Mouse (Mus musculus): ENCODE data around the gene Fabp6. TPM values are rescaled to one million over a fixed set of nuclear protein-coding genes. Genes with fewer than 3 reads are reported as not detected.

Fabp6 gene
- total and polyA plus RNA-seq, 3 experiments: not detected

DNA sequence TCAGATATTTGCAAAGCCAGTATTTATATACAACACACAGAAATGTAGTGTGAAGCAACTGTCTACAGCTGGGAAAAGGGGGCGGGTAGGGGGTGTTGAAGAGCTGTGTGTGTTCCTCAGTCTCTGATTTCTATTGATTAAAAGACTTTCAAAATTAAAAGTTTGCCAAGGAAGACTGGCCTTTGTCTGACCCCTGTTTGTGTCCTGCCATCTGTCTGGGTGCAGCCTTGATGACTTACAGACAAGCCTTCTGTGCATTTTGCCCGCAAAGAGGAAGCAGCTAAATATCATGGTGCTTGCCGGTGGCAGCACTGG is 26.3 kb downstream of the Fabp6 start:
- Histone ChIP-seq H3K36me3 (replicated peaks in 1 of 2; ENCODE audit: control insufficient read depth in 1 of 2, insufficient read depth in 1 of 2, low read length in 1 of 2) (no peaks in the 10 kb centered on the region), H3K4me3 (replicated peaks in 1 of 3; ENCODE audit: low read depth in 2 of 3, low read length in 2 of 3, poor library complexity in 1 of 3) (no peak overlapping the region), H3K27ac (ENCODE audit: insufficient read depth, low read depth) (no peak overlapping the region), H3K4me2 (ENCODE audit: insufficient read depth, low read depth, poor library complexity, severe bottlenecking) (no peak overlapping the region), H3K4me1 (ENCODE audit: control insufficient read depth in 1 of 2, insufficient read depth in 2 of 2) (peaks cover 3 to 14% of the 10 kb centered on the region in 2 experiments; a peak in 3 of 4 replicates), H3K27me3 (replicated peaks) (peaks cover 2% of the 10 kb centered on the region), H3K9me3 (replicated peaks; ENCODE audit: low read length) (no peaks in the 10 kb centered on the region), H3K9ac (ENCODE audit: insufficient read depth, low read depth) (no peak overlapping the region), H3K79me2 (replicated peaks; ENCODE audit: control insufficient read depth, extremely low read depth, insufficient read depth, poor library complexity, severe bottlenecking) (no peaks in the 10 kb centered on the region)
- DNase-seq (ENCODE audit: extremely low read depth): peak; percentile 19
- TF ChIP-seq POLR2A (IDR thresholded peaks at IDR 0.05; ENCODE audit: low read depth, low read length) (no peak), GABPA (IDR thresholded peaks at IDR 0.05; ENCODE audit: insufficient replicate concordance, low read depth, low read length) (no peak), SIN3A (IDR thresholded peaks at IDR 0.05; ENCODE audit: low read length) (no peak), JUND (conservative IDR thresholded peaks at IDR 0.05; ENCODE audit: low read depth, low read length) (no peak), MAZ (IDR thresholded peaks at IDR 0.05; ENCODE audit: low read depth, low read length) (no peak), MAX (IDR thresholded peaks at IDR 0.05; ENCODE audit: low read length) (no peak), USF1 (IDR thresholded peaks at IDR 0.05; ENCODE audit: low read depth, low read length) (no peak), NRF1 (IDR thresholded peaks at IDR 0.05; ENCODE audit: low read depth, low read length) (no peak), NELFE (IDR thresholded peaks at IDR 0.05; ENCODE audit: low read depth, low read length) (no peak), ELF1 (IDR thresholded peaks at IDR 0.05; ENCODE audit: low read depth, low read length) (no peak), PAX5 (IDR thresholded peaks at IDR 0.05; ENCODE audit: low read length) (no peak), RCOR1 (conservative IDR thresholded peaks at IDR 0.05; ENCODE audit: low read depth, low read length) (no peak), BHLHE40 (IDR thresholded peaks at IDR 0.05; ENCODE audit: low read depth, low read length) (no peak)
- dilution Hi-C loops (cut with MboI; ENCODE audit: extremely low pct_ligation_motif_present, extremely low pct_unique_long_range_greater_than_20kb, low sequenced_read_pairs) (no loop called here), in situ Hi-C loops (cut with MboI; ENCODE audit: low pct_ligation_motif_present, low pct_unique_long_range_greater_than_20kb, low sequenced_read_pairs) (no loop called here)

DNA sequence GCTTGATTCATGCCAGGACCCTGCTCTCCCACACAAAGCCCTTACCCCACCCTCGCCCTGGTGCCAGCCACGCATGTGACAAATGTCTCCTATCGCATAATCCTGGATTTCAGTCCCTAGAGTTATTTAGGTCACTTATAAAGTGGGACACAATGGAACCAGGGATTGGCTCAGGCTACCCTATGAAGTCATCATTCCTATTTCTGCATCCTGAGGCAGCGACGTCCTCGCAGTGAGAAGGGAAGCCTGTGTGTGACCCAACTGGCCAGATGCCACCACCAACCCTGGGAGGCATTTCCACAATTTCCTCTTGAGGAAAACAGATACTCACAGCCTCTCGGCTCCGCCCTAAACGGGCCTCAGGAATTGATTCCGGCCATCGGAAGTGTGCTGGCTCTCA is 31.7 kb downstream of the Fabp6 start:
- in situ Hi-C loops (cut with MboI; ENCODE audit: low pct_ligation_motif_present, low pct_unique_long_range_greater_than_20kb, low sequenced_read_pairs): no loop called here
- Histone ChIP-seq H3K4me2 (ENCODE audit: insufficient read depth, low read depth, poor library complexity, severe bottlenecking) (no peak overlapping the region), H3K27me3 (replicated peaks) (peaks cover 2% of the 10 kb centered on the region), H3K9ac (ENCODE audit: insufficient read depth, low read depth) (no peak overlapping the region), H3K4me1 (ENCODE audit: control insufficient read depth in 1 of 2, insufficient read depth in 2 of 2) (0 out of 4 replicates have a peak, but pooled peaks cover 0 to 2% of the 10 kb centered on the region in 2 experiments), H3K4me3 (replicated peaks in 1 of 3; ENCODE audit: low read depth in 2 of 3, low read length in 2 of 3, poor library complexity in 1 of 3) (no peak overlapping the region), H3K27ac (ENCODE audit: insufficient read depth, low read depth) (no peak overlapping the region), H3K9me3 (replicated peaks; ENCODE audit: low read length) (no peaks in the 10 kb centered on the region), H3K36me3 (replicated peaks in 1 of 2; ENCODE audit: control insufficient read depth in 1 of 2, insufficient read depth in 1 of 2, low read length in 1 of 2) (no peaks in the 10 kb centered on the region), H3K79me2 (replicated peaks; ENCODE audit: control insufficient read depth, extremely low read depth, insufficient read depth, poor library complexity, severe bottlenecking) (no peaks in the 10 kb centered on the region)
- TF ChIP-seq SMC3 (IDR thresholded peaks at IDR 0.05; ENCODE audit: low read depth, low read length) (no peak), CHD2 (IDR thresholded peaks at IDR 0.05; ENCODE audit: low read length) (no peak), ELF1 (IDR thresholded peaks at IDR 0.05; ENCODE audit: low read depth, low read length) (no peak), JUND (conservative IDR thresholded peaks at IDR 0.05; ENCODE audit: low read depth, low read length) (no peak), PAX5 (IDR thresholded peaks at IDR 0.05; ENCODE audit: low read length) (no peak), HCFC1 (IDR thresholded peaks at IDR 0.05; ENCODE audit: low read depth, low read length) (no peak), ZNF384 (IDR thresholded peaks at IDR 0.05; ENCODE audit: low read depth, low read length) (no peak), EP300 (IDR thresholded peaks at IDR 0.05; ENCODE audit: low read length) (no peak), RAD21 (IDR thresholded peaks at IDR 0.05; ENCODE audit: low read depth, low read length) (no peak), SIN3A (IDR thresholded peaks at IDR 0.05; ENCODE audit: low read length) (no peak), IRF4 (IDR thresholded peaks at IDR 0.05; ENCODE audit: low read depth, low read length) (no peak), BHLHE40 (IDR thresholded peaks at IDR 0.05; ENCODE audit: low read depth, low read length) (no peak), MEF2A (IDR thresholded peaks at IDR 0.05; ENCODE audit: borderline replicate concordance, low read depth, low read length) (no peak), USF1 (IDR thresholded peaks at IDR 0.05; ENCODE audit: low read depth, low read length) (no peak), KAT2A (IDR thresholded peaks at IDR 0.05; ENCODE audit: insufficient replicate concordance, low read length) (no peak), ZKSCAN1 (IDR thresholded peaks at IDR 0.05; ENCODE audit: borderline replicate concordance, low read depth, low read length) (no peak), RCOR1 (conservative IDR thresholded peaks at IDR 0.05; ENCODE audit: low read depth, low read length) (no peak), NRF1 (IDR thresholded peaks at IDR 0.05; ENCODE audit: low read depth, low read length) (no peak)
- no peak for DNase-seq (ENCODE audit: extremely low read depth)
- dilution Hi-C loops (cut with MboI; ENCODE audit: extremely low pct_ligation_motif_present, extremely low pct_unique_long_range_greater_than_20kb, low sequenced_read_pairs): no loop called here

All from CH12.LX (cell line).